Mouse (Mus musculus): ENCODE measurements around the gene Trp53rka. TPM values are rescaled to one million over a fixed set of nuclear protein-coding genes. Genes with fewer than 3 reads are reported as not detected.

Gene Trp53rka
- total RNA-seq, 2 experiments from 2014 or later = 9.2 to 10.7 TPM

- DNase-seq = no peak
Observed at GRCm38 (mm10) chr2:165486401-165486800, 6.7 kb downstream of the Trp53rka start.

- no peak for DNase-seq
Observed at GRCm38 (mm10) chr2:165485826-165486225, 7.3 kb downstream of the Trp53rka start.

- no peak for DNase-seq
Observed at GRCm38 (mm10) chr2:165484152-165484551, 9.0 kb downstream of the Trp53rka start.

- no peak for DNase-seq
Observed at GRCm38 (mm10) chr2:165482003-165482402, 11.1 kb downstream of the Trp53rka start.

- no peak for DNase-seq
Observed at GRCm38 (mm10) chr2:165475850-165476249, 17.3 kb downstream of the Trp53rka start.

- DNase-seq = no peak
Observed at GRCm38 (mm10) chr2:165475412-165475811, 17.7 kb downstream of the Trp53rka start.

- no peak for DNase-seq
Observed at GRCm38 (mm10) chr2:165473003-165473402, 20.1 kb downstream of the Trp53rka start, which contains the start of gene Slc13a3. Gene Slc13a3, minus strand, starts transcription at chr2:165473230.

- no peak for DNase-seq
Observed at GRCm38 (mm10) chr2:165471943-165472342, 21.2 kb downstream of the Trp53rka start.

GRCm38 (mm10) chr2:165470167-165470566 is 23.0 kb downstream of the Trp53rka start:
- peak; percentile 20 for DNase-seq

- DNase-seq = no peak
Observed at GRCm38 (mm10) chr2:165467824-165468452, 25.2 kb downstream of the Trp53rka start.

GRCm38 (mm10) chr2:165459663-165460062 is 33.5 kb downstream of the Trp53rka start:
- no peak for DNase-seq

- DNase-seq = no peak
Observed at GRCm38 (mm10) chr2:165458189-165458588, 34.9 kb downstream of the Trp53rka start.

GRCm38 (mm10) chr2:165456710-165457109 is 36.4 kb downstream of the Trp53rka start:
- no peak for DNase-seq

- no peak for DNase-seq
Observed at GRCm38 (mm10) chr2:165452730-165453693, 40.1 kb downstream of the Trp53rka start.

GRCm38 (mm10) chr2:165448475-165448874 is 44.6 kb downstream of the Trp53rka start:
- no peak for DNase-seq

- DNase-seq = no peak
Observed at GRCm38 (mm10) chr2:165444861-165445260, 48.3 kb downstream of the Trp53rka start.

- peak; percentile 14 for DNase-seq
Observed at GRCm38 (mm10) chr2:165442981-165443380, 50.1 kb downstream of the Trp53rka start.

- DNase-seq = no peak
Observed at GRCm38 (mm10) chr2:165441613-165442012, 51.5 kb downstream of the Trp53rka start.

Other genes starting within 250 kb of the Trp53rka start
- 10 to 100 TPM; 17.5 to 18.6 TPM for gene Slc35c2, start 205.5 kb downstream of the Trp53rka start, total RNA-seq (2021)
- 10 to 100 TPM; 20.3 to 24.3 TPM for gene Elmo2, start 166.8 kb downstream of the Trp53rka start, total RNA-seq (2021)
- gene Zfp663, start 124.6 kb downstream of the Trp53rka start, total RNA-seq (2021) = under 1 TPM in 1 of 2 experiments, not detected in 1; 0.23 TPM
- 1 to 10 TPM; 2.8 to 3.9 TPM for gene Zfp334, start 105.1 kb downstream of the Trp53rka start, total RNA-seq (2021)
- gene Ocstamp, start 92.9 kb downstream of the Trp53rka start, total RNA-seq (2021) = 1 to 10 TPM in 1 of 2 experiments, under 1 TPM in 1; 0.14 to 1.3 TPM
- gene Slc13a3, start 20.1 kb downstream of the Trp53rka start, total RNA-seq (2021) = under 1 TPM; 0.38 to 0.52 TPM
- 1 to 10 TPM; 3.4 to 4.9 TPM for gene Slc2a10, start 10.5 kb upstream of the Trp53rka start, total RNA-seq (2021)
- gene Eya2, start 101.7 kb upstream of the Trp53rka start, total RNA-seq (2021) = 1 to 10 TPM; 4.9 to 5.4 TPM

All from gastrocnemius, postnatal 10 days (tissue).